Mouse (Mus musculus) layer of hippocampus, adult 11-12 months (tissue): ENCODE results near the gene Zcrb1.
A peak's percentile ranks its signal among the peaks of the same experiment; 100 is the strongest.

Source experiments
- DNase-seq: peaks from one replicate; pipeline ENCODE4 v3.0.0; 2022; ENCODE audit warnings: low spot score

Gene Zcrb1

GRCm38 (mm10) chr15:93371838-93372237, 26.3 kb downstream of the Zcrb1 start:
- DNase-seq = no peak

DNA sequence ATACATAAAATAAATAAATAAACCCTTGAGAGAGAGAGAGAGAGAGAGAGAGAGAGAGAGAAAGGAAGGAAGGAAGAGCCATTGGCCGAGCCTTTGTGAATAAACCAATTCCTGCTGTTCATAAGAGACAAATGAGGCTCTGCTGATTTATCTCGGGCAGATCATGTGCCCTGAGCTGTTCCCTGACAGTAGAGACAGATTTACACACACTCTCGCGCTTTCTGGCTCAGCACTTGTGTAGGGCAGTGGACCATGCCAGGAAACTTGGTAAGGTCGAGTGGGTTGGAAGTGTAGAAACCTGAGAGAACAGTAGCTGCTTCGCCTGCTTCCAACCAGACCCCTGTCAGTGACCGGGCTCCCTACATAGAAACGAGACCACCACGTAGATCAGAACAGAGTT, 29.6 kb downstream of the Zcrb1 start:
- no peak for DNase-seq

DNA sequence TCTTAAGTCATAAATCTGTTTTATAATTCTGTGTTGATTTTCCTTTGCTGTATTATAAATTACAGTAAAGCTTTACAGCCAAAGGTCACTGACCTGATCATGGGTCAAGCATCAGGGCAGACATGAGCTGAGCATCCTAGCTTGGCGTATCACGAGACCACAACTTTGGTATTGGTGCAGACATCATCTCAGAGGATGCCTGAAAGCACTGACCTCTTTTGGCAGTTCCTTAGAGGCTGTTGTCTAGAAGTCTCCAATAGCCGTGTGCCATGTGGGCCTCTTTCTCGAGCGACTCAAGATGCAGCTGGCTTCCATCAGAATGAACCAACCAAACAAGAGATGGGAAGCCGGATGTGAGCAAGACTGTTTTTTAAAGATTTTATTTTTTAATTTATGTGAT, 32.6 kb downstream of the Zcrb1 start:
- DNase-seq = no peak

DNA sequence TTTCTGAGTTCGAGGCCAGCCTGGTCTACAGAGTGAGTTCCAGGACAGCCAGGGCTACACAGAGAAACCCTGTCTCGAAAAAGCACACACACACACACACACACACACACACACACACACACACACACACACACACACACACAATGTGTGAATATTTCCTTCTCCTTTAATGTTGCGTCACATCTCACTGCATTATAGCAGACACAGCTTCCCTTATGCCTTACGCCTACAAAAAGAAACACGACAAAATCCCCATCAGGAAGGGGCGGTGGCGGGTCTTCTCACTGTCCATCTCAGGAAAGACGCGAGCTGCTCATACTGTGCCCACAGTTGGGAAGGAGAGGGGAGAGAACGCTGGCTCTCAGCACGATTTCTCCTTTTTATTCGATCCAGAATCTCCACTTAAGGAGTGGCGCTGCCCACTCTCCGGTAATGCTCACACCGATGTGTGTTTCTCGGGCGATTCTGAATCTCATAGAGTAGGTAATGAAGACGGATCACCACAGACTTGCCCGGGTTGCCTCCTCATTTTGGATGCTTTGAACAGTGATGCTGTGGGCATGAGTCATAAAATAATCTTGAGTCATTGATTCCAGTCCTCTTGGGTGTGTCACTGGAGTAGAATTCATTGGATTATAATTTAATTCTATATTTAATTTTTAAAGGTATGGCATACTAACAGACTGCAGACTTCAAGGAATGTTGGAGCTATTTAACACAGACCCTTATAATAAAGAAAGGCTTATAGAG, 39.6 kb downstream of the Zcrb1 start:
- no peak for DNase-seq

GRCm38 (mm10) chr15:93340630-93341379, 57.3 kb downstream of the Zcrb1 start:
- no peak for DNase-seq

DNA sequence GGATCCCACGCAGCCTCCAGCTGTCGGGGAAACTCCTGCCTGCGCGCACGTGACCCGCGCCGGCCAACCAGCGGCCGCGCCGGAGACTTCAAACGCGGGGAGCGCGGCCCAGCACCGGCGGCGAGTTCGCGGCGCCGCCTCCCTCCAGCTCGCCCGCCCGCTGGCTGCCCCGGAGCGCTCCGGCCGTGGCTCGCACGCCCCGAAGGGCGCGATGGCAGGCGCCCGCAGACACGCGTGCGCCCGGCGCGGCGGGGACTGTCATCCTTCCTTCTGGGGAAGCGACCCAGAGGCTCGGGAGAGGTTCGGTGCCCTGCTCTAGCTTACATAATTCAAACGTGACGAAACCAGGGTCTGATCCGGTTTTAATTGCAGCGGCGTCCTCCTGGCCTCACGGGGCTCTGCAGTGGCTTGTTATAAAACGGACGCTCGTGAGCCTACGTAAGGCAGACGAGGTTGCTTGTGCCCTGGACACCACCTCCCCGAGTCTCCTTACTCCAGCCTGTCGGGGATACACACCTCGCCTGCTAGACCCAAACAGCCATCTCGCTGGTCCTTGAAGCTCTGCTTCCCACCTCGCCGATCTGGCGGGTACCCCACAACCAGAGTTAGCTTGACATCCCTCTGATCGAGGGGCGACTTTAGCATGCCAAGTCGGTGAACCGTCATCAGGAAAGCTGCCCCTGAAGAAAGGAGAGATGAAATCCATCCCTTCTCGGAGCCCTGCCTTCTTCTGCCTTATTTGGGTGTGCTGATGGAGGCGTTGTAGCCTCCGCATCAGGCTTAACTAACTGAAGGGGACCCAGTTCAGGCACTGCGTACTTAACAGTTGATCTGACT, 61.0 kb downstream of the Zcrb1 start, which contains the start of gene Yaf2:
Gene Yaf2, minus strand, starts transcription at position 11 of the 837 bp plus-strand sequence.
- DNase-seq = peak; percentile 85

GRCm38 (mm10) chr15:93336658-93336924, 61.5 kb downstream of the Zcrb1 start:
- no peak for DNase-seq
